Mouse (Mus musculus) heart, postnatal 36 days (tissue): ENCODE measurements around the gene Ncoa1. TPM values are rescaled to one million over a fixed set of nuclear protein-coding genes. Genes with fewer than 3 reads are reported as not detected.
A peak's percentile ranks its signal among the peaks of the same experiment; 100 is the strongest.

Source experiments
- DNase-seq, 2 experiments: peaks; one replicate each; pipeline ENCODE4 v3.0.0; 2021 to 2022
- intact Hi-C: fragments of 180-260 bp; cut with DNase I; formaldehyde crosslinking; loops from one replicate; pipeline ENCODE4 v1.15.1; 2025
- total RNA-seq, 2 experiments: library from RNA; stranded (reverse); gene quantifications; 2 replicates each; pipeline ENCODE4 v1.2.3; 2021

The Ncoa1 gene
- 10 to 100 TPM; 27.3 to 29.0 TPM for total RNA-seq

- intact Hi-C loops = loop anchor here (5.0 to 10.0 kb wide), 3 partner anchors 70 to 245 kb away; partner anchors contain the start of genes Cenpo and Ptrhd1
- peak; percentile 76 to 85 for DNase-seq
Observed at GRCm38 (mm10) chr12:4476832-4477671, at the start of gene Ncoa1. Gene Ncoa1 (minus strand): TSS chr12:4477182.

DNA sequence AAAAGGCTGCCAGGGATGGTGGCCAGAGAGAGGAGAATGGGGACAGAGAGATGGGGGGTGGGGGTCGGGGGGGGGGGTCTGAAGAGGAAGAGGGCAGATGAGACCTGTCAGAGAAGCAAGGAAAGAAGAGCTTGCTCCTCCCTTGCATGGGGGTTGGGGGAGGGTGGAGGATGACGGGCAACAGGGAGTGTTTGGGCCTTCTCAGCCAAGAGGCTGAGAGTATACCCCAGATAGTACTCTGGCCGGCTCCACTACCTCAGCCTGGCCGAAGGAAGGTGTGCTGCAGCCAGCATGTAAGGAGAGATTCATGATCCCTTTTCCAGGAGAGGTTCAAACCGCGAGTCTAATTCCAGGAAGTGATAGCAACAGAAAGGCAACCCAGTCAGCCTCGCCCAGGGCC lies 47.6 kb upstream of the Ncoa1 start:
- intact Hi-C loops = no loop called here
- no peak for DNase-seq

GRCm38 (mm10) chr12:4523688-4524298 lies 46.8 kb upstream of the Ncoa1 start:
- DNase-seq = no peak

GRCm38 (mm10) chr12:4523208-4523607 lies 46.2 kb upstream of the Ncoa1 start:
- peak; percentile 49 to 50 for DNase-seq
- intact Hi-C loops = no loop called here

More at GRCm38 (mm10) chr12:4523688-4524298, 46.8 kb upstream of the Ncoa1 start:
- intact Hi-C loops = no loop called here

GRCm38 (mm10) chr12:4518957-4519356 lies 42.0 kb upstream of the Ncoa1 start:
- intact Hi-C loops = no loop called here
- no peak for DNase-seq

DNA sequence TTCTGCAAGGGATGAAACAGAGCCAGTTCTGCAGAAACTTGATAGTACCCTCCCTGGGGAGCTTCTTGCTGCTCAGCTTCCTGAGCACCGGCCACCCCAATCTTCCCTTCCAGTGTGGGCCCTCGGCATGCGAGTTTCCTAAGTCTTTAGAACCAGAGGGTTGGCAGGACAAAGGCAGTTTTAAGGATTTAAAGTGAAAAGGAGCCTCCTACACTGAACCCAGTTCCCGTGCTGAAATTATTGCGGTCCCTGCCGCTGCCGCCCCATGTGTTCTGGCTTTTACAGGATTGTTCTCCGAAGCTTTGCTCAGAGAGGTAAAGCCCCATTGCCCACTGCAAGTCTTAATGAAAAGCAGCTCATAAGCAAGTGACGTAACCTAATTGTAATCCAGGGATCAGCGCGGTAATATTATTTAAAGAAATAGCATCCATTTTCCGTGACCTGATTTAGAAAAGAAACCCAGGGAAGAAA lies 32.6 kb upstream of the Ncoa1 start:
- DNase-seq = peak in 1 of 2 experiments; percentile 31
- intact Hi-C loops = no loop called here

- DNase-seq = no peak
- intact Hi-C loops = no loop called here
Observed at GRCm38 (mm10) chr12:4508182-4508581, 31.2 kb upstream of the Ncoa1 start.

- intact Hi-C loops = no loop called here
- no peak for DNase-seq
Observed at GRCm38 (mm10) chr12:4507461-4507860, 30.5 kb upstream of the Ncoa1 start.

GRCm38 (mm10) chr12:4506810-4507430 lies 29.9 kb upstream of the Ncoa1 start:
- no peak for DNase-seq
- intact Hi-C loops = no loop called here

DNA sequence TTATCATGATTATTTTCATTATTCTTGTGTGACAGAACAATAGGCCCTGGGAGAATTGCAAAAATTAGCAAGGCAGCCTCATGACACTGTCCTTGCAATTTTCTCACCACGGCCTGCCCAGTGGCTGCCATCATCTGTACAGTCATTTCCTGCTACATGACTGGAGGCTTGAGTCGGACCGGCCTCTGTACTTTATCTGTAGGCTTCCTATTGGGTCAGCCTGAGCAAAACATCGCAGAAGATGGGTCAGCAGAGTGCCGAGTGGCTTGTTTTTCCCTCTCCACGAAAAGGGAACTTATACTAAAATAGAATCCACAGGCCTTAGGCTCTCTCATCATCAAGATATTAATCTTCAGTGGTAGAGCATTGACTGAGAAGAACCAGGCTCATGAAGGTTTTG lies 28.3 kb upstream of the Ncoa1 start:
- intact Hi-C loops = no loop called here
- no peak for DNase-seq

- intact Hi-C loops = no loop called here
- no peak for DNase-seq
Observed at GRCm38 (mm10) chr12:4503673-4504326, 26.8 kb upstream of the Ncoa1 start.

DNA sequence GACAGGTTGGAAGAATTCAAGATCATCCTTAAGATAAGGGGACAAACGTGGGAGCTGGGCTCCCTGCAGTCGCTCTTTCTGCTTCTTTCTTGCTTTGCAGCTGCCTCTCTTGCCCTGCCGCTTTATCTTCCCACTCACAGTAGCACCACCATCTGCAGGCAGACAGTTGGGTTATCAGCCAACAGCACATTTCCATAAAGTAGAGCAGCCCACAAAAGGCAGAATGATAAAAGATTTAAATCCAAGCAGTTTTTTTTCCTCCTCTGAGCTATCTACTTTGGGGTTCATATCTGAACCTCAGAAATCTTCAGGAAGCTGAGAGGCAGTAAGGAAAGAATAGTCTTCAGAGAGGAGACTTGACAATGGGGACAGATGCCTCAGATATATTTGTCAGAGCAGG lies 24.9 kb upstream of the Ncoa1 start:
- intact Hi-C loops = no loop called here
- DNase-seq = no peak

DNA sequence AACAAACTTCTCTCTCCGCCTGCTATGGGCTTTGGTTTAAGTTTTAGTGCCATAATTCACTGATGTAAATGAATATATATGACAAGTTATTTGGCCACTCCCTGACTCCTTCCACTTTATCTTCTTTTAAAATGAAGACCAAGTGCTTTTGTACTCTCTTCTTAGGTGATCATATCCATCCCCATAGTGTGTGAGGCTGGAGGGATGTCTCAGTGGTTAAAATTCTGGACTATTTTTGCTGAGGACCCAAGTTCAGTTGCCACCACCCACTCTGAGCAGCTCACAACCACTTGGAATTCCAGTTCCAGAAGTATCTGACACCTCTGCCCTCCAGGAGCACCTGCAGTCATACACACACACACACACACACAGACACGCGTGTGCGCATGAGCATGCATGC lies 23.5 kb upstream of the Ncoa1 start:
- DNase-seq = no peak
- intact Hi-C loops = no loop called here

DNA sequence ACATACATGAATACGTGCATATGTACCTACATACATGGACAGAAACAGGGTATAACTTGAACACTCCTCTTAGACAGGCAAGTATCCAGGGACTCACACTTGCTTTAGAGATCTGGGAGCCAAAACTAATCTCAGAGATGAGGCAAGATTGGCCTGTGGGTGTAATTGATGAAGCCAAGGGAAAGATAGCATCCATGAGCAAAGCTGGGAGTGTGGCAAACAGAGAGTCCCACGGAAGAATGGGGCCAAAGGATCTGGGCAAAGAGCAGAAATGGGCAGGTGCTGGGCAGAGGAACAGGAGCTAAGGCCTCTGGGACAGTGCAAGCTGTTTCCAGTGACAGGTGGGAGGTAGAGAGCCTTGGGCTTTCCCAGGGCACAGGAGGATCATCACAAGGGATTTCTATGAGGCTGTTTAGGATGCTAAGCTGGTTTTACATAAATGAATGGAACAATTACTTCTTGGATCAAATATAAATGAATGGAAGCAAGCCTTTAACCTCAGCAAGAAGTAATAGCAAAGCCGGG lies 22.7 kb upstream of the Ncoa1 start:
- DNase-seq = no peak
- intact Hi-C loops = no loop called here

GRCm38 (mm10) chr12:4488411-4488810 lies 11.4 kb upstream of the Ncoa1 start:
- intact Hi-C loops = no loop called here
- peak; percentile 52 to 63 for DNase-seq

GRCm38 (mm10) chr12:4483386-4483785 lies 6.4 kb upstream of the Ncoa1 start:
- DNase-seq = no peak
- intact Hi-C loops = no loop called here

- intact Hi-C loops = no loop called here
Observed at GRCm38 (mm10) chr12:4481687-4482086, 4.7 kb upstream of the Ncoa1 start.

DNA sequence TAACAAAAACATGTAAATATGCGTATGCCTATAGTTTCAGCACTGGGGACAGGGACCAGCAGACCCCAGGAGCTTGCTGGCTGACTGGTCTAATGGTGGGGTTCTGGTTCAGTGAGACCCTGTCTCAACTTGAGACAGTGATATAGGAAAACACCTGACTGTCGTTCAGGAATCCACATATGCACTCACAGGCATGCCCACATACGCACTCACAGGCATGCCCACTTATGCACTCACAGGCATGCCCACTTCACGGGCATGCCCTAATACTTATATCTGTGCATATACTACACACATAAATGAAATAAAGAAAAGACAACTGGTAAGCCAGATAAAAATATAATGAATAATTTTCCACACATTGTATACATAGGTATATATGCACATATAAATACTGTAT lies 3.3 kb upstream of the Ncoa1 start:
- no peak for DNase-seq
- intact Hi-C loops = no loop called here

More at GRCm38 (mm10) chr12:4481687-4482086, 4.7 kb upstream of the Ncoa1 start:
- DNase-seq = no peak

DNA sequence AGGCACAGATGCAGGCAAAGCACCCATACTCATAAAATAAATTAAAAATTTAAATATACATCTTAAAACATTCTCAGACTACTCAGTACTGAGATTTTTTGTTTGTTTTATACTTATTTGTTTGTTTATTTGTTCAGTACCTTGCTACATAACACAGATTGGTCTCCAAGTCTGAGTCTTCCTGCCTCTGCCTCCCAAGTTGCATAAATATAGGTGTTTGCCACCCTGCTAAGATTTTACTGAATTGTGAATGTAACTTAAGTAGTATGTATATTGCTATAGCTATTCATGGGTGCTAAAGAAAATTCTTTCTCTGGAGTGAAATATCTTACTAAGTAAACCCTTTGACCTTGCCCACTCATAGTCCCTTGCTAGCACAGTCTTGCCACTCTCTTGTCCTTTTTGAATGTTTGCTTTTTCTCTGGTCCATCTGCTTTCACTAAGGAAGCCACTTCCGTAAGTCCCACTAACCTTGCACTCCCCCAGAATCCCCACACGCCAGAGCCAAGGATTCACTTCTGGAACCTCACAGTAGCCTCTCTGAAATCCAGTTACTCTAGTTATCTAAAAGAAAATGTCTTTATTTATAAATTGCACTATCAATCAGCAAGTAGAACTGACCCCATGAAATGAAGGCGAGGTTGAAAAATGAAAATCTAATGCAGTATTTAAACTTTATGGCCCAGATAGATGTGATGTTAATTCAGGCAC lies 2.3 kb upstream of the Ncoa1 start:
- intact Hi-C loops = loop anchor here (5.0 to 10.0 kb wide), 3 partner anchors 68 to 247 kb away; partner anchors contain the start of genes Cenpo and Ptrhd1
- DNase-seq = no peak
